Mouse (Mus musculus): ENCODE results near the gene Btbd11. TPM values are rescaled to one million over a fixed set of nuclear protein-coding genes. Genes with fewer than 3 reads are reported as not detected.

Btbd11 gene
- total RNA-seq, 2 experiments from 2014 or later, result 2.4 to 2.6 TPM

- DNase-seq (ENCODE audit: low spot score in 2 of 2), result no peak
Measured at GRCm38 (mm10) chr10:85475642-85476345, 89.2 kb downstream of the Btbd11 start.

- no peak for DNase-seq (ENCODE audit: low spot score in 2 of 2)
Measured at GRCm38 (mm10) chr10:85479959-85480625, 93.5 kb downstream of the Btbd11 start.

GRCm38 (mm10) chr10:85481106-85481505 is 94.5 kb downstream of the Btbd11 start:
- no peak for DNase-seq (ENCODE audit: low spot score in 2 of 2)

GRCm38 (mm10) chr10:85482064-85482473 is 95.5 kb downstream of the Btbd11 start:
- no peak for DNase-seq (ENCODE audit: low spot score in 2 of 2)

- no peak for DNase-seq (ENCODE audit: low spot score in 2 of 2)
Measured at GRCm38 (mm10) chr10:85482480-85482879, 95.9 kb downstream of the Btbd11 start.

GRCm38 (mm10) chr10:85486456-85486855 is 99.8 kb downstream of the Btbd11 start:
- DNase-seq (ENCODE audit: low spot score in 2 of 2), result no peak

- DNase-seq (ENCODE audit: low spot score in 2 of 2), result no peak
Measured at GRCm38 (mm10) chr10:85492583-85492982, 106.0 kb downstream of the Btbd11 start.

- DNase-seq (ENCODE audit: low spot score in 2 of 2), result no peak
Measured at GRCm38 (mm10) chr10:85496358-85496757, 109.7 kb downstream of the Btbd11 start.

- no peak for DNase-seq (ENCODE audit: low spot score in 2 of 2)
Measured at GRCm38 (mm10) chr10:85496981-85497380, 110.4 kb downstream of the Btbd11 start.

GRCm38 (mm10) chr10:85497931-85498330 is 111.3 kb downstream of the Btbd11 start:
- DNase-seq (ENCODE audit: low spot score in 2 of 2), result no peak

- DNase-seq (ENCODE audit: low spot score in 2 of 2), result no peak
Measured at GRCm38 (mm10) chr10:85500573-85501155, 114.0 kb downstream of the Btbd11 start.

- DNase-seq (ENCODE audit: low spot score in 2 of 2), result no peak
Measured at GRCm38 (mm10) chr10:85501966-85502566, 115.5 kb downstream of the Btbd11 start.

GRCm38 (mm10) chr10:85502656-85503055 is 116.0 kb downstream of the Btbd11 start:
- DNase-seq (ENCODE audit: low spot score in 2 of 2), result no peak

- no peak for DNase-seq (ENCODE audit: low spot score in 2 of 2)
Measured at GRCm38 (mm10) chr10:85503453-85503852, 116.8 kb downstream of the Btbd11 start.

GRCm38 (mm10) chr10:85507270-85508050 is 120.8 kb downstream of the Btbd11 start:
- DNase-seq (ENCODE audit: low spot score in 2 of 2), result no peak

- DNase-seq (ENCODE audit: low spot score in 2 of 2), result no peak
Measured at GRCm38 (mm10) chr10:85508193-85508794, 121.7 kb downstream of the Btbd11 start.

- DNase-seq (ENCODE audit: low spot score in 2 of 2), result no peak
Measured at GRCm38 (mm10) chr10:85509000-85509399, 122.4 kb downstream of the Btbd11 start.

- DNase-seq (ENCODE audit: low spot score in 2 of 2), result no peak
Measured at GRCm38 (mm10) chr10:85510329-85510728, 123.7 kb downstream of the Btbd11 start.

GRCm38 (mm10) chr10:85512808-85513207 is 126.2 kb downstream of the Btbd11 start:
- DNase-seq (ENCODE audit: low spot score in 2 of 2), result no peak

- no peak for DNase-seq (ENCODE audit: low spot score in 2 of 2)
Measured at GRCm38 (mm10) chr10:85517223-85518110, 130.9 kb downstream of the Btbd11 start.

All from gastrocnemius, postnatal 4 days (tissue).